Mouse (Mus musculus) limb, embryonic 11.5 days (tissue): ENCODE results near the gene Med25. TPM values are rescaled to one million over a fixed set of nuclear protein-coding genes. Genes with fewer than 3 reads are reported as not detected.

ENCODE experiments used
- ATAC-seq: fragments of 200-750 bp; cut with Nextera tagmentation; 2 replicates; pipeline ENCODE4 v1.8.0; 2017; ENCODE audit warnings: low read depth; ENCODE audit not compliant: insufficient number of reproducible peaks, low FRiP score, low TSS enrichment
- DNase-seq: peaks from one replicate; pipeline ENCODE4 v3.0.0-alpha.2; 2015; ENCODE audit warnings: low spot score
- H3K27ac ChIP-seq: fragments of 300-500 bp; sonication (generic); replicated peaks from 2 replicates; pipeline ENCODE4 v1.5.1; 2014; ENCODE audit warnings: low read depth, mild to moderate bottlenecking, low read length
- H3K27me3 ChIP-seq: fragments of 300-500 bp; sonication (generic); 2 replicates; pipeline ENCODE4 v1.6.1; 2014; ENCODE audit warnings: mild to moderate bottlenecking, low read length, mixed read lengths; ENCODE audit not compliant: control insufficient read depth, insufficient read depth
- H3K36me3 ChIP-seq: fragments of 300-500 bp; sonication (generic); 2 replicates; pipeline ENCODE4 v1.6.1; 2014; ENCODE audit warnings: mild to moderate bottlenecking, low read length, moderate library complexity, mixed read lengths; ENCODE audit not compliant: control insufficient read depth, insufficient read depth
- H3K4me1 ChIP-seq: fragments of 300-500 bp; sonication (generic); 2 replicates; pipeline ENCODE4 v1.6.1; 2014; ENCODE audit warnings: low read length, mixed read lengths; ENCODE audit not compliant: control insufficient read depth, insufficient read depth
- H3K4me2 ChIP-seq: fragments of 300-500 bp; sonication (generic); 2 replicates; pipeline ENCODE4 v1.6.1; 2014; ENCODE audit warnings: low read depth, mild to moderate bottlenecking, moderate library complexity; ENCODE audit not compliant: severe bottlenecking
- H3K4me3 ChIP-seq: fragments of 300-500 bp; sonication (generic); 2 replicates; pipeline ENCODE4 v1.5.1; 2014; ENCODE audit warnings: low read depth, low read length
- H3K9ac ChIP-seq: fragments of 300-500 bp; sonication (generic); 2 replicates; pipeline ENCODE4 v1.6.1; 2014; ENCODE audit warnings: mild to moderate bottlenecking, low read length
- H3K9me3 ChIP-seq: fragments of 300-500 bp; sonication (generic); 2 replicates; pipeline ENCODE4 v1.6.1; 2016; ENCODE audit warnings: low read length; ENCODE audit not compliant: control insufficient read depth
- WGBS: fragments of 180-500 bp; shearing (Covaris S2); extraction: QIAGEN DNeasy Blood & Tissue Kit; methylation state at CpG from one replicate; pipeline ENCODE4 v1.1.7; 2014; 5-methylcytosine and 5-hydroxymethylcytosine counted together
- microRNA counts: library from miRNA; unstranded; fragments of <30 nt; microRNA quantifications from one replicate; lab custom pipeline; 2016
- microRNA-seq: library from miRNA; unstranded; fragments of <30 nt; microRNA quantifications from one replicate; pipeline ENCODE4, GENCODE M21; 2016
- polyA plus RNA-seq: library from polyadenylated mRNA; unstranded; fragments of >200 nt; fragmentation: Nextera tagmentation; extraction: Ambion mirVana; gene quantifications from 2 replicates; pipeline ENCODE4 v1.2.1, GENCODE M21; 2014

Gene Med25
- polyA plus RNA-seq, 1 experiment from 2014 or later = 80.5 TPM

- no peak for ATAC-seq
- Histone ChIP-seq H3K4me2 (no peak overlapping the region), H3K27me3 (peaks cover 14% of the 10 kb centered on the region), H3K4me3 (no peak overlapping the region), H3K36me3 (peaks cover 8% of the 10 kb centered on the region; the same call in 1 of the 2 replicates), H3K9me3 (no peaks in the 10 kb centered on the region), H3K27ac (no peak overlapping the region), H3K9ac (no peak overlapping the region), H3K4me1 (peaks cover 15% of the 10 kb centered on the region)
- no peak for DNase-seq
- WGBS = 100% methylated on average over 1 of the region's 1 CpGs
These were observed 57.0 kb downstream of the Med25 start for GRCm38 (mm10) chr7:44835373-44836015.

GRCm38 (mm10) chr7:44832763-44833162 lies 59.7 kb downstream of the Med25 start:
- no peak overlapping the region for H3K27ac ChIP-seq
- H3K9me3 ChIP-seq = no peaks in the 10 kb centered on the region
- H3K4me1 ChIP-seq = 0 out of 2 replicates have a peak, but pooled peaks cover 4% of the 10 kb centered on the region
- H3K4me2 ChIP-seq = no peak overlapping the region
- H3K27me3 ChIP-seq = no peaks in the 10 kb centered on the region
- peaks cover 33% of the 10 kb centered on the region for H3K36me3 ChIP-seq
- 78% methylated on average over 4 of the region's 4 CpGs for WGBS
- ATAC-seq (no peak), DNase-seq (no peak)
- H3K4me3 ChIP-seq = no peak overlapping the region
- H3K9ac ChIP-seq = no peak overlapping the region

- DNase-seq = no peak
- H3K27ac ChIP-seq = no peak overlapping the region
- peaks cover 33% of the 10 kb centered on the region for H3K36me3 ChIP-seq
- no peaks in the 10 kb centered on the region for H3K9me3 ChIP-seq
- no peak overlapping the region for H3K4me2 ChIP-seq
- ATAC-seq = no peak
- no peak overlapping the region for H3K9ac ChIP-seq
- no peaks in the 10 kb centered on the region for H3K27me3 ChIP-seq
- WGBS = 98% methylated on average over 5 of the region's 5 CpGs
- no peak overlapping the region for H3K4me3 ChIP-seq
- no peaks in the 10 kb centered on the region for H3K4me1 ChIP-seq
These were observed 63.8 kb downstream of the Med25 start for GRCm38 (mm10) chr7:44828706-44829105.

- no peak overlapping the region for H3K4me2 ChIP-seq
These were observed 65.7 kb downstream of the Med25 start for GRCm38 (mm10) chr7:44826771-44827170.

More at GRCm38 (mm10) chr7:44826771-44827170, 65.7 kb downstream of the Med25 start:
- Histone ChIP-seq H3K9ac (no peak overlapping the region), H3K9me3 (no peaks in the 10 kb centered on the region), H3K4me1 (no peaks in the 10 kb centered on the region), H3K4me3 (no peak overlapping the region), H3K36me3 (peaks cover 33% of the 10 kb centered on the region), H3K27ac (no peak overlapping the region), H3K27me3 (no peaks in the 10 kb centered on the region)
- no peak for DNase-seq
- 94% methylated on average over 3 of the region's 3 CpGs for WGBS
- no peak for ATAC-seq

MicroRNAs encoded within 50 kb of the gene (microRNA counts, 519-probe panel; counts per million panel counts)
- not detected for microRNA mmu-miR-707 (lab: Ali Mortazavi, UCI)

Small RNAs within 50 kb of the gene (microRNA-seq; reads per million reads assigned to microRNA genes)
- gene Mir707 = not detected

Other genes starting within 250 kb of the Med25 start
- gene Myh14, start 221.9 kb downstream of the Med25 start, polyA plus RNA-seq = 1.9 and 2.1 TPM in 2 replicates
- not detected in 2 replicates for gene Izumo2, start 184.0 kb downstream of the Med25 start, polyA plus RNA-seq
- gene Vrk3, start 144.3 kb downstream of the Med25 start, polyA plus RNA-seq = 36.8 and 38.2 TPM in 2 replicates
- 3.2 and 3.8 TPM in 2 replicates for gene Zfp473, start 141.7 kb downstream of the Med25 start, polyA plus RNA-seq
- gene Nup62, start 76.6 kb downstream of the Med25 start, polyA plus RNA-seq = 81.7 and 82.6 TPM in 2 replicates
- gene Il4i1, start 76.3 kb downstream of the Med25 start, polyA plus RNA-seq = 1.1 TPM in 2 replicates
- 2.1 and 2.3 TPM in 2 replicates for gene Atf5, start 76.1 kb downstream of the Med25 start, polyA plus RNA-seq
- 38.6 and 63.4 TPM in 2 replicates for gene Akt1s1, start 43.7 kb downstream of the Med25 start, polyA plus RNA-seq
- 60.9 and 69.0 TPM in 2 replicates for gene Tbc1d17, start 43.6 kb downstream of the Med25 start, polyA plus RNA-seq
- gene Pnkp, start 35.6 kb downstream of the Med25 start, polyA plus RNA-seq = 31.0 and 31.2 TPM in 2 replicates
- gene Ptov1, start 22.9 kb downstream of the Med25 start, polyA plus RNA-seq = 410 and 427 TPM in 2 replicates
- 14.8 and 16.0 TPM in 2 replicates for gene Fuz, start 3.4 kb upstream of the Med25 start, polyA plus RNA-seq
- gene Ap2a1, start 36.8 kb upstream of the Med25 start, polyA plus RNA-seq = 77.0 and 78.8 TPM in 2 replicates
- 0.13 TPM in 1 of 2 replicates, not detected in the other for gene Tsks, start 50.5 kb upstream of the Med25 start, polyA plus RNA-seq
- gene Cpt1c, start 82.1 kb upstream of the Med25 start, polyA plus RNA-seq = 17.5 and 22.1 TPM in 2 replicates
- 332 and 334 TPM in 2 replicates for gene Prmt1, start 93.9 kb upstream of the Med25 start, polyA plus RNA-seq
- gene Irf3, start 104.9 kb upstream of the Med25 start, polyA plus RNA-seq = 73.9 and 83.5 TPM in 2 replicates
- 91.7 and 91.9 TPM in 2 replicates for gene Bcl2l12, start 106.0 kb upstream of the Med25 start, polyA plus RNA-seq
- 52.0 and 60.3 TPM in 2 replicates for gene Scaf1, start 123.7 kb upstream of the Med25 start, polyA plus RNA-seq
- gene Rras, start 125.2 kb upstream of the Med25 start, polyA plus RNA-seq = 20.8 and 21.0 TPM in 2 replicates
- gene Prr12, start 160.2 kb upstream of the Med25 start, polyA plus RNA-seq = 18.5 and 20.0 TPM in 2 replicates
- gene Nosip, start 169.7 kb upstream of the Med25 start, polyA plus RNA-seq = 70.2 and 73.9 TPM in 2 replicates
- 22.1 and 24.6 TPM in 2 replicates for gene Prrg2, start 170.0 kb upstream of the Med25 start, polyA plus RNA-seq
- gene Rcn3, start 199.5 kb upstream of the Med25 start, polyA plus RNA-seq = 220 and 245 TPM in 2 replicates
- 8.0 and 9.8 TPM in 2 replicates for gene Fcgrt, start 211.1 kb upstream of the Med25 start, polyA plus RNA-seq
- gene Rps11, start 231.7 kb upstream of the Med25 start, polyA plus RNA-seq = 1,759 and 1,785 TPM in 2 replicates
- 1,469 and 1,490 TPM in 2 replicates for gene Rpl13a, start 236.0 kb upstream of the Med25 start, polyA plus RNA-seq
- 0.45 TPM in 1 of 2 replicates, not detected in the other for gene Gm45713, start 243.5 kb upstream of the Med25 start, polyA plus RNA-seq
- 0.33 and 0.44 TPM in 2 replicates for gene Flt3l, start 243.7 kb upstream of the Med25 start, polyA plus RNA-seq